Mouse (Mus musculus) G1E (cell line): ENCODE results near the gene Stub1.

Source experiments
- CTCF ChIP-seq: IDR thresholded peaks from 2 replicates; pipeline ENCODE4 v1.5.1; 2012; ENCODE audit warnings: low read depth, low read length, inconsistent platforms, mixed read lengths
- GATA1 ChIP-seq: IDR thresholded peaks from 2 replicates; pipeline ENCODE4 v1.6.1; 2012; ENCODE audit warnings: borderline replicate concordance, low read length, inconsistent platforms, mixed read lengths
- POLR2AphosphoS5 ChIP-seq: IDR thresholded peaks from 2 replicates; pipeline ENCODE4 v1.6.1; 2012; ENCODE audit warnings: low read depth, low read length, inconsistent platforms; ENCODE audit not compliant: insufficient replicate concordance
- TAL1 ChIP-seq: conservative IDR thresholded peaks from 2 replicates; pipeline ENCODE4 v1.6.1; 2012; ENCODE audit warnings: low read depth, low read length, inconsistent platforms, mixed read lengths

GRCm38 (mm10) chr17:25867836-25868600 is 34.8 kb upstream of the Stub1 start:
- TF ChIP-seq CTCF (no peak), TAL1 (no peak), GATA1 (no peak), POLR2AphosphoS5 (no peak)
